Mouse (Mus musculus): ENCODE measurements around the gene Vmn1r66. TPM values are rescaled to one million over a fixed set of nuclear protein-coding genes. Genes with fewer than 3 reads are reported as not detected.

Vmn1r66 gene
- not detected for polyA plus RNA-seq (2017; shearing (Covaris generic))

GRCm38 (mm10) chr7:10277906-10278305 lies at the start of gene Vmn1r66:
Vmn1r66 (minus strand) TSS chr7:10278006.

Other genes starting within 250 kb of the Vmn1r66 start
- not detected for gene Vmn2r50, start 224.7 kb downstream of the Vmn1r66 start, polyA plus RNA-seq (2017; shearing (Covaris generic))
- not detected for gene Vmn2r51, start 172.3 kb downstream of the Vmn1r66 start, polyA plus RNA-seq (2017; shearing (Covaris generic))
- not detected for gene Vmn2r52, start 101.4 kb downstream of the Vmn1r66 start, polyA plus RNA-seq (2017; shearing (Covaris generic))
- not detected for gene Vmn1r67, start 165.3 kb upstream of the Vmn1r66 start, polyA plus RNA-seq (2017; shearing (Covaris generic))
- gene Zik1, start 217.4 kb upstream of the Vmn1r66 start, polyA plus RNA-seq (2017; shearing (Covaris generic)): 2.3 TPM

All from activated CD4-positive, CD25-positive, alpha-beta regulatory T cell, adult 9 weeks (primary cell).